Mouse (Mus musculus) layer of hippocampus, adult 8-10 months (tissue): ENCODE measurements around the gene Gm12886. TPM values are rescaled to one million over a fixed set of nuclear protein-coding genes. Genes with fewer than 3 reads are reported as not detected.

Source experiments
- DNase-seq, 2 experiments: peaks; one replicate each; pipeline ENCODE4 v3.0.0; 2022; ENCODE audit warnings: low spot score in 2 of 2
- total RNA-seq, 4 experiments: library from RNA; stranded (reverse); gene quantifications; 2 replicates each; pipeline ENCODE4 v1.2.4; 2022

Gm12886 gene
- not detected for total RNA-seq

GRCm38 (mm10) chr4:121422999-121423398, at the start of gene Gm12886:
Gene Gm12886 (minus strand): TSS chr4:121423099.
- DNase-seq, result no peak

Other genes starting within 250 kb of the Gm12886 start
- 10 to 100 TPM; 29.5 to 33.3 (median 32.1) TPM for gene Rlf, start 208.0 kb downstream of the Gm12886 start, total RNA-seq
- not detected for gene Gm12888, start 98.2 kb downstream of the Gm12886 start, total RNA-seq
- gene Gm12887, start 199.0 kb upstream of the Gm12886 start, total RNA-seq, result not detected